Mouse (Mus musculus) MEL (cell line): ENCODE measurements around the gene Dcpp1. TPM values are rescaled to one million over a fixed set of nuclear protein-coding genes. Genes with fewer than 3 reads are reported as not detected.

Experiments used
- DNase-seq: peaks from one replicate; pipeline ENCODE4 v3.0.0; 2011; ENCODE audit warnings: low read depth, low spot score
- H3K27ac ChIP-seq: 2 replicates; pipeline ENCODE4 v1.5.1; 2012; ENCODE audit warnings: low read depth, mild to moderate bottlenecking, control low read depth, low read length, moderate library complexity; ENCODE audit not compliant: control insufficient read depth
- H3K27me3 ChIP-seq, 2 experiments: fragments of 150-350 bp in 1 of 2; sonication (generic) in 1 of 2; 2 replicates each; pipeline ENCODE4 v1.6.1; 2012; ENCODE audit warnings: low read length in 2 of 2, mild to moderate bottlenecking in 2 of 2, improper control_type of control experiment in 1 of 2, moderate library complexity in 1 of 2; ENCODE audit not compliant: insufficient read depth in 2 of 2, control insufficient read depth in 1 of 2
- H3K36me3 ChIP-seq, 2 experiments: 2 replicates each; pipeline ENCODE4 v1.6.1; 2012 to 2014; ENCODE audit warnings: low read length in 2 of 2, improper control_type of control experiment in 1 of 2, inconsistent platforms in 1 of 2, mild to moderate bottlenecking in 1 of 2; ENCODE audit not compliant: insufficient read depth in 2 of 2, control insufficient read depth in 1 of 2
- H3K4me1 ChIP-seq, 2 experiments: fragments of 150-350 bp in 1 of 2; sonication (generic) in 1 of 2; 2 replicates each; pipeline ENCODE4 v1.6.1; 2012; ENCODE audit warnings: low read length in 2 of 2, improper control_type of control experiment in 1 of 2, mild to moderate bottlenecking in 1 of 2; ENCODE audit not compliant: insufficient read depth in 2 of 2, control insufficient read depth in 1 of 2
- H3K4me3 ChIP-seq, 2 experiments: fragments of 150-350 bp in 1 of 2; sonication (generic) in 1 of 2; 2 replicates each; pipeline ENCODE4 v1.5.1; 2012; ENCODE audit warnings: low read depth in 2 of 2, low read length in 2 of 2, mild to moderate bottlenecking in 2 of 2, moderate library complexity in 2 of 2, control low read depth in 1 of 2, improper control_type of control experiment in 1 of 2; ENCODE audit not compliant: control insufficient read depth in 1 of 2, insufficient read depth in 1 of 2
- H3K79me2 ChIP-seq: 2 replicates; pipeline ENCODE4 v1.6.1; 2012; ENCODE audit warnings: mild to moderate bottlenecking, low read length, moderate library complexity; ENCODE audit not compliant: control insufficient read depth, poor library complexity, insufficient read depth
- H3K9ac ChIP-seq: 2 replicates; pipeline ENCODE4 v1.6.1; 2012; ENCODE audit warnings: low read depth, mild to moderate bottlenecking, control low read depth, low read length, moderate library complexity; ENCODE audit not compliant: control insufficient read depth, poor library complexity, severe bottlenecking
- H3K9me3 ChIP-seq: fragments of 150-350 bp; sonication (generic); replicated peaks from 2 replicates; pipeline ENCODE4 v1.6.1; 2012; ENCODE audit warnings: mild to moderate bottlenecking, low read length, improper control_type of control experiment, moderate library complexity; ENCODE audit not compliant: insufficient read depth
- BHLHE40 ChIP-seq: IDR thresholded peaks from 2 replicates; pipeline ENCODE4 v1.6.1; 2012; ENCODE audit warnings: low read depth, mild to moderate bottlenecking, inconsistent platforms, low read length, improper control_type of control experiment, borderline replicate concordance
- CHD2 ChIP-seq: IDR thresholded peaks from 2 replicates; pipeline ENCODE4 v1.6.1; 2011; ENCODE audit warnings: low read length, improper control_type of control experiment
- CTCF ChIP-seq, 3 experiments: IDR thresholded peaks in 2 of 3; conservative IDR thresholded peaks in 1 of 3; 2 replicates each; pipeline ENCODE4 v1.5.1; 2011 to 2012; ENCODE audit warnings: low read length in 3 of 3, low read depth in 2 of 3, mild to moderate bottlenecking in 2 of 3, improper control_type of control experiment in 1 of 3, inconsistent platforms in 1 of 3, mixed read lengths in 1 of 3, moderate library complexity in 1 of 3; ENCODE audit not compliant: control insufficient read depth in 1 of 3, insufficient read depth in 1 of 3, poor library complexity in 1 of 3, severe bottlenecking in 1 of 3
- GATA1 ChIP-seq: IDR thresholded peaks from 2 replicates; pipeline ENCODE4 v1.6.1; 2011; ENCODE audit warnings: low read depth, low read length, improper control_type of control experiment
- HCFC1 ChIP-seq: IDR thresholded peaks from 2 replicates; pipeline ENCODE4 v1.6.1; 2012; ENCODE audit warnings: low read depth, mild to moderate bottlenecking, inconsistent platforms, low read length, improper control_type of control experiment, moderate library complexity
- JUND ChIP-seq: IDR thresholded peaks from 2 replicates; pipeline ENCODE4 v1.6.1; 2011; ENCODE audit warnings: low read depth, mild to moderate bottlenecking, improper control_type of control experiment, low read length
- MAFK ChIP-seq: IDR thresholded peaks from 2 replicates; pipeline ENCODE4 v1.6.1; 2011; ENCODE audit warnings: low read depth, mild to moderate bottlenecking, low read length, improper control_type of control experiment, borderline replicate concordance
- MAX ChIP-seq: IDR thresholded peaks from 2 replicates; pipeline ENCODE4 v1.6.1; 2011; ENCODE audit warnings: low read length, improper control_type of control experiment
- MAZ ChIP-seq: IDR thresholded peaks from 2 replicates; pipeline ENCODE4 v1.6.1; 2012; ENCODE audit warnings: low read depth, mild to moderate bottlenecking, inconsistent platforms, low read length, improper control_type of control experiment
- MXI1 ChIP-seq: IDR thresholded peaks from 2 replicates; pipeline ENCODE4 v1.6.1; 2011; ENCODE audit warnings: mild to moderate bottlenecking, low read depth, low read length, improper control_type of control experiment
- MYC ChIP-seq: IDR thresholded peaks from 2 replicates; pipeline ENCODE4 v1.6.1; 2011; ENCODE audit warnings: low read depth, mild to moderate bottlenecking, low read length, improper control_type of control experiment, moderate library complexity
- NELFE ChIP-seq: IDR thresholded peaks from 2 replicates; pipeline ENCODE4 v1.6.1; 2011; ENCODE audit warnings: low read depth, low read length, improper control_type of control experiment
- NRF1 ChIP-seq: IDR thresholded peaks from 2 replicates; pipeline ENCODE4 v1.6.1; 2014; ENCODE audit warnings: low read depth, mild to moderate bottlenecking, inconsistent platforms, low read length, improper control_type of control experiment, moderate library complexity; ENCODE audit not compliant: poor library complexity, insufficient read depth, severe bottlenecking
- POLR2A ChIP-seq, 2 experiments: IDR thresholded peaks; 2 replicates each; pipeline ENCODE4 v1.6.1; 2011 to 2012; ENCODE audit warnings: low read length in 2 of 2, mild to moderate bottlenecking in 2 of 2, control low read depth in 1 of 2, improper control_type of control experiment in 1 of 2, low read depth in 1 of 2, moderate library complexity in 1 of 2; ENCODE audit not compliant: control insufficient read depth in 1 of 2, insufficient read depth in 1 of 2, poor library complexity in 1 of 2
- POLR2AphosphoS2 ChIP-seq: IDR thresholded peaks from 2 replicates; pipeline ENCODE4 v1.6.1; 2011; ENCODE audit warnings: low read length, improper control_type of control experiment
- RAD21 ChIP-seq: IDR thresholded peaks from 2 replicates; pipeline ENCODE4 v1.6.1; 2011; ENCODE audit warnings: mild to moderate bottlenecking, low read depth, low read length, improper control_type of control experiment
- SIN3A ChIP-seq: IDR thresholded peaks from 2 replicates; pipeline ENCODE4 v1.6.1; 2012; ENCODE audit warnings: low read length, improper control_type of control experiment, inconsistent platforms
- SMC3 ChIP-seq: IDR thresholded peaks from 2 replicates; pipeline ENCODE4 v1.6.1; 2011; ENCODE audit warnings: low read depth, low read length, improper control_type of control experiment
- TAL1 ChIP-seq: IDR thresholded peaks from 2 replicates; pipeline ENCODE4 v1.6.1; 2012; ENCODE audit warnings: mild to moderate bottlenecking, inconsistent platforms, low read length, moderate library complexity, mixed read lengths
- TBP ChIP-seq: IDR thresholded peaks from 2 replicates; pipeline ENCODE4 v1.8.0; 2011; ENCODE audit warnings: low read depth, low read length, improper control_type of control experiment
- UBTF ChIP-seq: IDR thresholded peaks from 2 replicates; pipeline ENCODE4 v1.6.1; 2012; ENCODE audit warnings: low read depth, mild to moderate bottlenecking, inconsistent platforms, low read length, improper control_type of control experiment, moderate library complexity, borderline replicate concordance; ENCODE audit not compliant: insufficient read depth
- USF1 ChIP-seq: IDR thresholded peaks from 2 replicates; pipeline ENCODE4 v1.6.1; 2014; ENCODE audit warnings: low read depth, mild to moderate bottlenecking, inconsistent platforms, low read length, improper control_type of control experiment, moderate library complexity
- USF2 ChIP-seq, 2 experiments: IDR thresholded peaks; 2 replicates each; pipeline ENCODE4 v1.6.1; 2011 to 2012; ENCODE audit warnings: improper control_type of control experiment in 2 of 2, low read length in 2 of 2, borderline replicate concordance in 1 of 2, inconsistent platforms in 1 of 2, low read depth in 1 of 2, mild to moderate bottlenecking in 1 of 2; ENCODE audit not compliant: insufficient read depth in 1 of 2
- ZKSCAN1 ChIP-seq: IDR thresholded peaks from 2 replicates; pipeline ENCODE4 v1.6.1; 2012; ENCODE audit warnings: low read depth, mild to moderate bottlenecking, inconsistent platforms, low read length, improper control_type of control experiment, moderate library complexity
- ZMIZ1 ChIP-seq: IDR thresholded peaks from 2 replicates; pipeline ENCODE4 v1.6.1; 2012; ENCODE audit warnings: low read depth, mild to moderate bottlenecking, inconsistent platforms, low read length, improper control_type of control experiment, moderate library complexity
- polyA plus RNA-seq, 2 experiments: library from polyadenylated mRNA; stranded (reverse) in 1 of 2; unstranded in 1 of 2; fragments of >175 nt in 1 of 2; fragments of >200 nt in 1 of 2; gene quantifications; 2 replicates each; pipeline versions ENCODE4 v1.2.1 to v1.2.4; 2012; ENCODE audit warnings: low replicate concordance in 2 of 2, low read depth in 1 of 2; ENCODE audit not compliant: insufficient read length in 2 of 2, insufficient read depth in 1 of 2, missing spikeins in 1 of 2
- total RNA-seq: library from RNA; depleted of rRNA; stranded (reverse); fragments of 300-350 nt; gene quantifications from 2 replicates; pipeline ENCODE4 v1.2.3, GENCODE M21; 2012

The Dcpp1 gene
- total and polyA plus RNA-seq, 3 experiments = not detected

GRCm38 (mm10) chr17:23843141-23843811, 37.4 kb upstream of the Dcpp1 start:
- H3K9me3 ChIP-seq = no peaks in the 10 kb centered on the region
- H3K36me3 ChIP-seq = no peaks in the 10 kb centered on the region
- peak; percentile 15; the same call in 1 of the 2 replicates for TF ChIP-seq TBP
- TF ChIP-seq ZKSCAN1 = no peak
- no peak for TF ChIP-seq JUND
- TF ChIP-seq CTCF (IDR thresholded peaks at IDR 0.05 in 2 of 3, conservative IDR thresholded peaks at IDR 0.05 in 1 of 3; ENCODE audit: control insufficient read depth in 1 of 3, insufficient read depth in 1 of 3, low read depth in 2 of 3, low read length in 3 of 3, poor library complexity in 1 of 3, severe bottlenecking in 1 of 3) = peak; percentile 61 to 67 (median 65)
- no peak for TF ChIP-seq UBTF
- TF ChIP-seq MXI1 = no peak
- TF ChIP-seq HCFC1 = no peak; the same call in 1 of the 2 replicates
- TF ChIP-seq GATA1 = no peak
- TF ChIP-seq POLR2AphosphoS2 = no peak
- TF ChIP-seq MAX = peak; percentile 89; the same call in 1 of the 2 replicates
- TF ChIP-seq ZMIZ1 = no peak
- TF ChIP-seq NELFE = peak; percentile 2; the same call in 1 of the 2 replicates
- peak; percentile 31; the same call in 1 of the 2 replicates for TF ChIP-seq SIN3A
- TF ChIP-seq MAFK = no peak
- no peak for TF ChIP-seq TAL1
- peak; percentile 30; the same call in 1 of the 2 replicates for TF ChIP-seq SMC3
- H3K27ac ChIP-seq = peak overlapping the region; percentile 3
- H3K79me2 ChIP-seq = no peaks in the 10 kb centered on the region; the same call in 1 of the 2 replicates
- H3K9ac ChIP-seq = peak overlapping the region; percentile 86
- no peaks in the 10 kb centered on the region for H3K27me3 ChIP-seq
- peaks cover 0 to 4% of the 10 kb centered on the region in 2 experiments; a peak in 1 of 4 replicates for H3K4me1 ChIP-seq
- H3K4me3 ChIP-seq = peak overlapping the region; percentile 83 to 86
- peak; percentile 75 for DNase-seq

- Histone ChIP-seq H3K36me3 (no peaks in the 10 kb centered on the region), H3K9ac (peak within 1 kb of the TSS; percentile 86), H3K27ac (peak within 1 kb of the TSS; percentile 3), H3K4me1 (peaks cover 0 to 4% of the 10 kb centered on the region in 2 experiments; a peak in 1 of 4 replicates), H3K9me3 (no peaks in the 10 kb centered on the region), H3K79me2 (no peaks in the 10 kb centered on the region; the same call in 1 of the 2 replicates), H3K4me3 (peak within 1 kb of the TSS; percentile 83 to 86)
- peak; percentile 90 for DNase-seq
- TF ChIP-seq USF2 (IDR thresholded peaks at IDR 0.05; ENCODE audit: borderline replicate concordance in 1 of 2, insufficient read depth in 1 of 2, low read depth in 1 of 2, low read length in 2 of 2) (peak; percentile 19 to 53; a peak in 1 of 4 replicates), TAL1 (no peak), MAFK (no peak), NELFE (peak; percentile 60), NRF1 (no peak), BHLHE40 (peak; percentile 69), MYC (peak; percentile 73; the same call in 1 of the 2 replicates), UBTF (no peak), CTCF (IDR thresholded peaks at IDR 0.05 in 2 of 3, conservative IDR thresholded peaks at IDR 0.05 in 1 of 3; ENCODE audit: control insufficient read depth in 1 of 3, insufficient read depth in 1 of 3, low read depth in 2 of 3, low read length in 3 of 3, poor library complexity in 1 of 3, severe bottlenecking in 1 of 3) (peak; percentile 76 to 85 (median 79)), RAD21 (peak; percentile 26), MAZ (0 out of 2 replicates have a peak, but pooled peaks have one; percentile 44), HCFC1 (peak; percentile 14; the same call in 1 of the 2 replicates), CHD2 (no peak), POLR2AphosphoS2 (no peak), MXI1 (peak; percentile 83), SMC3 (peak; percentile 36), USF1 (peak; percentile 89), GATA1 (peak; percentile 36; the same call in 1 of the 2 replicates), POLR2A (IDR thresholded peaks at IDR 0.05; ENCODE audit: control insufficient read depth in 1 of 2, insufficient read depth in 1 of 2, low read depth in 1 of 2, low read length in 2 of 2, poor library complexity in 1 of 2) (peak; percentile 69 to 93), TBP (no peak; the same call in 1 of the 2 replicates)
- TF ChIP-seq, all 39 proteins: peak for 13
- H3K27me3 ChIP-seq = no peaks in the 10 kb centered on the region
Observed at GRCm38 (mm10) chr17:23843812-23844273, 36.8 kb upstream of the Dcpp1 start, which contains the start of the genes Prss32 and Prss41. Gene Prss32 (plus strand): TSS chr17:23843855. Gene Prss41 (minus strand): TSS chr17:23844172.
